Mouse (Mus musculus) forebrain, embryonic 10.5 days (tissue): ENCODE data around the gene Atg7. TPM values are rescaled to one million over a fixed set of nuclear protein-coding genes. Genes with fewer than 3 reads are reported as not detected.

Experiments used
- DNase-seq: peaks from one replicate; pipeline ENCODE4 v3.0.0-alpha.2; 2017; ENCODE audit warnings: low spot score; ENCODE audit errors: extremely low spot score
- H3K27ac ChIP-seq: fragments of 300-500 bp; sonication (generic); 2 replicates; pipeline ENCODE4 v1.5.1; 2016; ENCODE audit warnings: mild to moderate bottlenecking
- H3K27me3 ChIP-seq: fragments of 300-500 bp; sonication (generic); 2 replicates; pipeline ENCODE4 v1.6.1; 2016; ENCODE audit warnings: mild to moderate bottlenecking; ENCODE audit not compliant: poor library complexity, severe bottlenecking
- H3K36me3 ChIP-seq: fragments of 300-500 bp; sonication (generic); replicated peaks from 2 replicates; pipeline ENCODE4 v1.6.1; 2016; ENCODE audit warnings: mild to moderate bottlenecking, moderate library complexity
- H3K4me1 ChIP-seq: fragments of 300-500 bp; sonication (generic); 2 replicates; pipeline ENCODE4 v1.6.1; 2016
- H3K4me3 ChIP-seq: fragments of 300-500 bp; sonication (generic); 2 replicates; pipeline ENCODE4 v1.5.1; 2016; ENCODE audit warnings: mild to moderate bottlenecking, moderate library complexity
- H3K9me3 ChIP-seq: fragments of 300-500 bp; sonication (generic); 2 replicates; pipeline ENCODE4 v1.6.1; 2016; ENCODE audit warnings: mild to moderate bottlenecking, moderate library complexity
- WGBS: fragments of 180-500 bp; shearing (Covaris S2); methylation state at CpG from one replicate; pipeline ENCODE4 v1.1.7; 2016; 5-methylcytosine and 5-hydroxymethylcytosine counted together
- polyA plus RNA-seq: library from polyadenylated mRNA; unstranded; fragments of >200 nt; fragmentation: Nextera tagmentation; extraction: Ambion mirVana; gene quantifications from 2 replicates; pipeline ENCODE4 v1.2.1, GENCODE M21; 2016

Atg7 gene
- polyA plus RNA-seq, 1 experiment from 2014 or later, result 21.3 TPM

DNA sequence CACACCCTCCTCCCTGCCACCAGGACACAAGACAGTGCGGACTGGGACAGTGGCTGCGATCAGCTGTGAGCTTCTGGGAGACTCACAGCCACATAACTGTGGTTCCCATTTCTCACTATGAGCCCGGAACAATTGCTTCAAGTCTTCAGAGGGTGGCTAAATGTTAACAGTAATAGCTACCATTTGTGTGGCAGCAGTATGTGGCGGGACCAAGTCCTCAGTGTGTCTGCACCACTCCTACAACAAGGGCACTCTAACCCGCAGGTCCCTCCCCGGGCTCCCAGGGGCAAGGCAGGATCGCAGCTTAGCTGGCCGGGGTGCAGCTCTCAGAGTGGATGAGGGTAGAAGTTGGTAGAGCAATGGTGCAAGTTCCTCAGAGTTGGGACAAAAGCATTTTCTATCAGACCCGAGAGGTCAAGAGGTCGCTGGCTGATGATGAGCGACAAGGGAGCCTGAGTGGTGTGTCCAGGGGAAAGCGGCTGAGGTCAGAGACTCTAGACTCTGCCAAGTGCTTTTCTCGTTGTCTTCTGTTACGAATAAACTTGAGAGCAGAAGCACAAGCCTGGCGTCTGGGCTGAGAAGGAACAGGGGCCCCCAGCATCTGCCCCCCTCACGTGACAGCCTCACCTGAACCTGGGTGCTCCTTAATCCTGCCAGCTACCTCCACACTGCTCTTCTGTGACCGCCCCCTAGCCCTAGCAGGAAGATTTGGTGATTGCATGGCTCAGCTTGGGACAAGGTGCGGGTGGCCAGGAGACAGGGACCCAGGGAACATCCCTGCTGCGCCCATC is 231.4 kb downstream of the Atg7 start:
- peak overlapping the region; percentile 60 for H3K4me3 ChIP-seq
- H3K9me3 ChIP-seq, result no peaks in the 10 kb centered on the region
- H3K27me3 ChIP-seq, result no peaks in the 10 kb centered on the region
- peaks cover 25% of the 10 kb centered on the region for H3K36me3 ChIP-seq
- DNase-seq, result peak; percentile 50
- 9% methylated on average over 19 of the region's 19 CpGs for WGBS
- peak overlapping the region; percentile 97 for H3K27ac ChIP-seq
- peaks cover 95% of the 10 kb centered on the region for H3K4me1 ChIP-seq

DNA sequence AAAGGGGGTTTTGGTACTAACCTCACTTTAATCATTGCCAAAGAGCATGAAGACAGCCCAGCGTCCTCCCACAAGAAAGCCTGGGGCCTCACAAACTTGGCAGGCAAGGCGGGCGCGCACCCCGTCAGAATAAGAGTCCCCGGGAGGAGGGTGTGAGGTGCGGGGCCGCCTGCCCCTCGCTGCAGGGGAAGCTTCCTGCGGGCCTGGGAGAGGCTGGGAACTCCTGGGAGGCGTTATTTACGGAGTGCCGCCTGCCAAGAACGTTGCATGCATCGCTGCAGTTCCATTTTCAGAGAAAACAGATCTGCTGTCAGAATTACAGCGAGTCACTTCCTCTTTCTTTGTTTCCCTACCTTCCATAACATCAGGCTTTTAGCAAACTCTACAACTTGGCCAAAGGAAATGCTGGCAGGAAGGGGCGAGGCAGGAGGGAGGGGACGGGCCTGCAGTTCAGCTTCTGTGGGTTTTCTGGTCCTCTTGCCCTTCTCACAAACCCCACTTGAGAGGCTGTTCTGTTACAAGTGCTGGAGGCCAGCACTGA is 232.2 kb downstream of the Atg7 start:
- H3K36me3 ChIP-seq, result peaks cover 30% of the 10 kb centered on the region
- DNase-seq, result peak; percentile 91
- peak overlapping the region; percentile 97 for H3K27ac ChIP-seq
- H3K4me3 ChIP-seq, result peak overlapping the region; percentile 60
- no peaks in the 10 kb centered on the region for H3K27me3 ChIP-seq
- peaks cover 95% of the 10 kb centered on the region for H3K4me1 ChIP-seq
- under 1% methylated on average over 18 of the region's 18 CpGs for WGBS
- H3K9me3 ChIP-seq, result no peaks in the 10 kb centered on the region

DNA sequence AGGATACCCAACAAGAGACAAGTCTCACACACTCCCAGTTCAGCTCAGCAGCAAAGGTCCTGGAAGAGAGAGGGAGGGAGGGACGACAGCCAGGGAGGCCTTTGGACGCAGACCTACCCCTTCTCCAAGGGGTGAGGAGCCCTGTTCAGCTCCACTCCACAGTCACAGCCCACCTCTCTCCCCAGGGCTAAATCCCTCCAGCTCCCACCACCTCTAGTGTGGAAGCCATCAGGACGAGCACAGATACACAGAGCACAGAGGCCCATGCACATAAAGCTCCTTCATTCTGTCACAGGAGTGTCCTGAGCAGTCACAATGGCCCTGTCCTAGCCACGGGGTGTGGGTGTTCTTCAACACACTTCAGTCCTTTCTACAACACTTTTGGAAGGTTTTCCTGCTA is 233.1 kb downstream of the Atg7 start:
- no peaks in the 10 kb centered on the region for H3K9me3 ChIP-seq
- peaks cover 27% of the 10 kb centered on the region for H3K36me3 ChIP-seq
- no peak for DNase-seq
- 29% methylated on average over 4 of the region's 4 CpGs for WGBS
- H3K4me3 ChIP-seq, result no peak overlapping the region; the same call in 1 of the 2 replicates
- peak overlapping the region; percentile 97 for H3K27ac ChIP-seq
- no peaks in the 10 kb centered on the region for H3K27me3 ChIP-seq
- H3K4me1 ChIP-seq, result peaks cover 95% of the 10 kb centered on the region

DNA sequence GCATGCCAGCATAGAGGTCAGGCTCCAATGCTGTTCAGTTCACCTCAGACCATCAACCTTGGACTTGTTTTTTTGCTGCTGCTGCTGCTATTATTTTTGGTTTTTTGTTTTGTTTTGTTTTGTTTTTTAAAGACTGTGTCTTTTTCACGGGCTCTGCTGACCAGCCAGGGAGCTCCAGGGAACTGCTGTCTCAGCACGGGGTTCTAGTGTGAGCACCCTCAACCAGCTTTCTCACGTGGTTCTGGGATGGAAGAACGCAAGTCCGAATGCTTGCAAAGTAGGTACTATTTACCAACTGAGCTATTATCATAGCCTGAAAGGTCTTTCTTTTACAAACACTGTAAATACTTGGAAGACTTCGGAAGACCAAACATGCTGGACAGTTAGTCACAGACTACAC is 233.6 kb downstream of the Atg7 start:
- Histone ChIP-seq H3K9me3 (no peaks in the 10 kb centered on the region), H3K27ac (peak overlapping the region; percentile 97), H3K27me3 (no peaks in the 10 kb centered on the region), H3K36me3 (peaks cover 22% of the 10 kb centered on the region), H3K4me3 (no peak overlapping the region), H3K4me1 (peaks cover 95% of the 10 kb centered on the region)
- DNase-seq, result no peak
- 79% methylated on average over 6 of the region's 6 CpGs for WGBS

DNA sequence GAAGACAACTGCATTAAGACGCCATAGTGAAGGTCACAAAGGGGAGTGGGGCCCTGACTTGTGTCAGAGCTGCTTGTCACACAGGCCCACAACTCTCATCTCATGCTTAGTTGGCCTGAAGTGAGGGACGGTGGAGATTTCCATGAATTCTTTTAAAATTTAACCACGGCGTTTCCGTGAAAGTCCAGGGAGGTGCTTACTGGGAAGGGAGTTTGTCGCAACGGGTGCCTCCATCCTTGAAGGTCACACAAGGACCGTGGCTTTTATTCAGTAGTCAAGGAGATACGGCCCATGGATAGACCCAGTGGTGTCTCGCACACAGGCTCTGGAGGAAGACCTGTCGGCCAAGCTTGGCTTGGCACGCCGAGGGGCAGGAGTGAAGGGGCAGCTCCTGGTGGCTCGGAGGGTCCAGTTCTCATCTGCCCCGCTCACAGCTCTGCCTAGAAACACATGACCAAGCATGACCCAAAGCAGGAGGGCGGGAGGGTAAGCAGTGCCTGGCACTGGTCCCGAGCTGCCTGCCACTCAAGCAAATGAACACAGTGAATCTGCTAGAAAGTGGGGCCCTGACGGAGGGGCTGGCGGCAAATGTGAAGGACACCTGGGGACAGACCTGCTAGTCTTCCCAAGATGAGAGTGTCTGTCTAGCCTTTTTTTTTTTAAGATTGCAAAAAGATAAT is 236.1 kb downstream of the Atg7 start:
- WGBS, result 91% methylated on average over 19 of the region's 19 CpGs
- DNase-seq, result no peak
- Histone ChIP-seq H3K4me3 (no peak overlapping the region), H3K27me3 (no peaks in the 10 kb centered on the region), H3K4me1 (peaks cover 100% of the 10 kb centered on the region), H3K27ac (peak overlapping the region; percentile 97), H3K36me3 (peaks cover 19% of the 10 kb centered on the region), H3K9me3 (no peaks in the 10 kb centered on the region; the same call in 1 of the 2 replicates)

DNA sequence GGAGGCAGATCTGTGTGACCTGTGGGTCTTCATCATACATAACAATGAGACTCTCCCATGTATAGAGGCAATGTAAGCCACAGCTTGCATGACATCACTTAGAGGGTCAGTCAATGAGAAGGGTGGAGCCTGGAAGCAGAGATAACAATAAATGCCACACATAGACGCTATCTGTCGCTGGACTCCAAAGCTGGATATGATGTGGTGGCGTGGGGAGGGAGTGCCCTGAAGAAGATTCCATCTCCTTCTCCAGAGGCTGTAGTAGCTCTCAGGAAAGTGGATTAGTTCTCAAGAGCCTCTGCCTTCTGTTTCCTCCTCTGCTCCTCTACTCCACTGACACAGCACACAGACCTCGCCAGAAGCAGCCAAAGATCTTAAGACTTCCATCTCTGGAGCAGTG is 237.9 kb downstream of the Atg7 start:
- no peaks in the 10 kb centered on the region for H3K27me3 ChIP-seq
- peaks cover 3% of the 10 kb centered on the region; the same call in 1 of the 2 replicates for H3K9me3 ChIP-seq
- H3K4me3 ChIP-seq, result no peak overlapping the region
- H3K27ac ChIP-seq, result peak overlapping the region; percentile 96
- no peak for DNase-seq
- 84% methylated on average over 4 of the region's 4 CpGs for WGBS
- peaks cover 98% of the 10 kb centered on the region for H3K4me1 ChIP-seq
- H3K36me3 ChIP-seq, result peaks cover 37% of the 10 kb centered on the region

DNA sequence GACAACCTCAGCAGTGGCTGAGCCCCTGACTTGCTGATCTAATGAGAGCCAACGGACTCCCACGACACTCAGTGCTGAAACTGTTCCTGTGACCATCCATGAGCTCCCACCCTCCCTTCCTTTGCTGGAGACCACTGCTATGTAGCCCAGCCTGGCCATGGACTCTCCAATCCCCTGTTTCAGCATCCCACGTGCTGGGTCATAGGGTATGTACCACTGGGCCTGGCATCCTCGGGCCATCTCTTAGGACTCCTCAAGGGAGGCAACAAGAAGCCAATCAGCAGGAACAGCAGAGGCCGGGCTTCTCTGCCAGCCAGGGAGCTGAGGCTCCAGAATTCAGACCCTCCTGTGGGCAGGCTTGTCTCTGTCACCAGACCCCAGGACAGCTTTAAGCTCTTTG is 239.3 kb downstream of the Atg7 start:
- Histone ChIP-seq H3K4me3 (peak overlapping the region; percentile 34), H3K4me1 (peaks cover 98% of the 10 kb centered on the region), H3K27ac (peak overlapping the region; percentile 96), H3K36me3 (peaks cover 51% of the 10 kb centered on the region), H3K27me3 (no peaks in the 10 kb centered on the region), H3K9me3 (peaks cover 3% of the 10 kb centered on the region; the same call in 1 of the 2 replicates)
- DNase-seq, result no peak
- 42% methylated on average over 5 of the region's 5 CpGs for WGBS

DNA sequence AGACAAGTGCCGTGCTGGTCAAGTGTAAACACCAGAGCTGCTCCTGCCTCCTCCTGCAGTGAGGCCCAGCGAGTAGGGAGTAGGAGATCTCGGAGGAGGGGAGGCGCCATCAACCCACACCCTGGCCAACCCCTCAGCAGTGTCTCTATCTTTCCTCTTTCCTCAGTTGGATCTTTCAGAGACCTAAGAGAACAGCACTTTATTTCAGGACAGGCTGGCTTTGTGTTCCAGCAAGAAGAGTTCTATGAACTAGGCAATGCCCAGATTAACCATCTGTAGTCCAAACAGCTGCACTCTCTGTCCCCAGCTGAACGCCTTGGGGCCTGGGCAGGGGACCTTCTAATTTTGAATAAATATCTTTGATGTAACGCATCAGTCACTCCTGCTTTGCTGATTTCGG is 239.8 kb downstream of the Atg7 start:
- Histone ChIP-seq H3K27ac (peak overlapping the region; percentile 96), H3K4me3 (peak overlapping the region; percentile 34), H3K4me1 (peaks cover 98% of the 10 kb centered on the region), H3K9me3 (peaks cover 3% of the 10 kb centered on the region; the same call in 1 of the 2 replicates), H3K27me3 (no peaks in the 10 kb centered on the region), H3K36me3 (peaks cover 56% of the 10 kb centered on the region)
- 7% methylated on average over 7 of the region's 7 CpGs for WGBS
- peak; percentile 42 for DNase-seq

DNA sequence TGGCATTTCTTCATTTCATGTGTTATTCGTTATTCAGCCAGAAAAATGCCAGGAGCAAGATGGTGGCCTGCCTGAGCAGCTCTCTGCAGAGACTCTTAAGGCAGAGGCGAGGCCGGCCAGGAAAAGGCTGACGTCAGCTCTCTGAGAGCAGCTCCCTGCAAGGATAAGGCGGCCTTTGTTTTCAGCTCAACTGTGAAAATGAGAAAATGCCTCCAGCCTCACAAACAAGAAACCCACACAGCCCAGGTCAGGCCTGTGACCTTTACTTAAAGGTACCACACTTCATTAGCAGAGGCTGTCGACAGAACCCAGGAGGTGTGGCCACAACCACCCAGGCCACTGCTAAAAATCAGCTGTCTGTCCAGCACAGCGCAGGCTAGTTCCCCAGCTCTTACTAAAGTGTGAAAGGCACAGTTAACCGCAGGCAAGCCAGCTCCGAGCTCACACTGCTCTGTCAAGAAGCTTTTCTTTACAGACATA is 240.4 kb downstream of the Atg7 start:
- peaks cover 3% of the 10 kb centered on the region; the same call in 1 of the 2 replicates for H3K9me3 ChIP-seq
- WGBS, result 1% methylated on average over 9 of the region's 9 CpGs
- no peaks in the 10 kb centered on the region for H3K27me3 ChIP-seq
- H3K27ac ChIP-seq, result peak overlapping the region; percentile 96
- peak overlapping the region; percentile 34 for H3K4me3 ChIP-seq
- DNase-seq, result peak; percentile 90
- peaks cover 62% of the 10 kb centered on the region for H3K36me3 ChIP-seq
- peaks cover 96% of the 10 kb centered on the region for H3K4me1 ChIP-seq

DNA sequence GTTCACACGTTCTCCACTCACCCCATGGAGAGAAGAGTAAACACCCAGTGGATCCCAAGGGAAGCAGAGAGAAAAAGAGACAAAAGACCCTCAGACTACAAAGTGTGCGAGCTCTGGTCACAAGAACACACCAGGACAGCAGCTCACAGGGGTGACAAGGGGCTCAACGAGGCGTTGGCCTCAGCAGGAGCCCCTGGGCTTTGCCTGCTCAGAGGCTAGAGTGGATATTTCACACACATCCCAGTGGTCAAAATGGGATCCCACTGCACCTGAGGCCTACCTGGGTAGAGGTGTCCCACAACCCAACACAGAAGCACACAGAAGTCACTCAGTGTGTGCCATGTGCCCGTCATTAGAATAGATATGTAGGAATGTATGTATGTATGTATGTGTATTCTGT is 242.2 kb downstream of the Atg7 start:
- WGBS, result 81% methylated on average over 5 of the region's 5 CpGs
- H3K36me3 ChIP-seq, result peaks cover 63% of the 10 kb centered on the region
- H3K4me3 ChIP-seq, result no peak overlapping the region
- peak overlapping the region; percentile 96 for H3K27ac ChIP-seq
- H3K27me3 ChIP-seq, result no peaks in the 10 kb centered on the region
- DNase-seq, result no peak
- H3K4me1 ChIP-seq, result peaks cover 95% of the 10 kb centered on the region
- H3K9me3 ChIP-seq, result peaks cover 3% of the 10 kb centered on the region; the same call in 1 of the 2 replicates

DNA sequence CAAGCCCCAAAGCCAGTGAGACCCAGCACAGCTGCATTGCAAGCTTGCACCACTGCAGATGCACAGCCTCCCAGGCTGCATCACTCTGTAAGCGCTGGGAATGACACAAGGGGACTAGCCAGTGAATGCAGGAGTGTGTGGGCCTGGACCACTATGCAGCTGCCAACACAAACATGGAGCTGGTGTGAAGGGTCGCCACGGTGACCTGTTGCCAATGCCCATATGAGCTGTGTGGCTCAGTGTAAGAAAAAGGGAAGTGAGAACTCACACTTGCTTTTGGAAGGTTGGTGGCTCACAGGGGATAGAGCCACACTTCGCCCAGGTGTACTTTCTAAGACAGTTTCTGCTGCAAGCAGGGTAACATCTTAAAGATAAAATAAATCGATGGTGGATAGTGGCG is 243.1 kb downstream of the Atg7 start:
- H3K36me3 ChIP-seq, result peaks cover 63% of the 10 kb centered on the region
- no peaks in the 10 kb centered on the region for H3K27me3 ChIP-seq
- WGBS, result 93% methylated on average over 6 of the region's 6 CpGs
- no peak for DNase-seq
- no peak overlapping the region for H3K4me3 ChIP-seq
- H3K27ac ChIP-seq, result peak overlapping the region; percentile 69
- peaks cover 3% of the 10 kb centered on the region; the same call in 1 of the 2 replicates for H3K9me3 ChIP-seq
- peaks cover 95% of the 10 kb centered on the region for H3K4me1 ChIP-seq

DNA sequence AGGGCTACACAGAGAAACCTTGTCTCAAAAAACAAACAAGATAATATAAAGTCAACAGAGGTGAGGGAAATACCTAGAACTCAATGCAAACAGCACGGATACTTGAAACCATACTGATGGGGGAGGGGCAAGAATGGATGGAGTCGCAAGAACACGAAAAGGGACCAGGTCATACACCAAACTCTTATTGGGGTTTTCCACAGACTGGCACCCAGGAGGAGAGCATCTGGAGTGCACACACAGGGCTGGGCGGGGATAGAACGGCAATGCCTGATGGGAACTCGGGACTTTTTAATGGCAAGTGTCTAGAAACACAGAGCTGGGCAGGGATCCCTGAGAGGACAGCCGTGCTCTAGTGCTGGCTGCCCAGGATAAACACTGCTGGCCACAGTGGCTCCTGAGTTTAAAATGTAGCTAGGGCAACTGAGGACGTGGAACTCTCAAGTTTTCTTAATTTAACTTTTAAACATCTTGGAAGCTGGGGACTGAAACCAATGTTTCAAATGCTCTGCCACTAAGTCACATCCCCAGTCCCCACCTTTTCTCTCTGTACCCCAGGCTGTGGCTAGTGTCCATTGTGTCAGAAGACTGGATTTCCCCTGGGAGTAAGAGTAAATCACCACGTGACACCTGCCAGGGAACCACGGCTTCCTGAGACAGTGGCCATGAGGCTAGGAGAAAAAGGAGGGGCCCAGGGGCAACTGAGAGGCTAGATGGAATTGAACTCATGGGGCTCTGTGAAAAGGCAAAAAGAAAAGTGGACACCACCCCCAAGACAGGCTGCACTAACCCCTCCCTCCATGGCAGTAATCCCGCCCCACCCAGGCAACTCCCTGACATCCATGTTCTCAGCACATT is 243.8 kb downstream of the Atg7 start:
- WGBS, result 80% methylated on average over 11 of the region's 11 CpGs
- no peak for DNase-seq
- peaks cover 63% of the 10 kb centered on the region for H3K36me3 ChIP-seq
- peaks cover 3% of the 10 kb centered on the region; the same call in 1 of the 2 replicates for H3K9me3 ChIP-seq
- H3K4me3 ChIP-seq, result no peak overlapping the region
- no peaks in the 10 kb centered on the region for H3K27me3 ChIP-seq
- peaks cover 95% of the 10 kb centered on the region for H3K4me1 ChIP-seq
- H3K27ac ChIP-seq, result peak overlapping the region; percentile 69
